Mouse (Mus musculus) kidney, postnatal 4 days (tissue): ENCODE measurements around the gene Cpm.

Source experiments
- DNase-seq, 2 experiments: peaks; one replicate each; pipeline ENCODE4 v3.0.0; 2021; ENCODE audit warnings: mixed read lengths in 2 of 2

The Cpm gene

GRCm38 (mm10) chr10:117650042-117650655 lies 20.8 kb downstream of the Cpm start:
- no peak for DNase-seq

- DNase-seq: no peak
These were observed 21.4 kb downstream of the Cpm start for GRCm38 (mm10) chr10:117650725-117651124.

- no peak for DNase-seq
These were observed 22.5 kb downstream of the Cpm start for GRCm38 (mm10) chr10:117651587-117652377.

- no peak for DNase-seq
These were observed 23.1 kb downstream of the Cpm start for GRCm38 (mm10) chr10:117652378-117652774.

- DNase-seq: no peak
These were observed 23.9 kb downstream of the Cpm start for GRCm38 (mm10) chr10:117652930-117653778.

- no peak for DNase-seq
These were observed 24.5 kb downstream of the Cpm start for GRCm38 (mm10) chr10:117653779-117654173.

GRCm38 (mm10) chr10:117654576-117655123 lies 25.4 kb downstream of the Cpm start:
- no peak for DNase-seq

GRCm38 (mm10) chr10:117655460-117655859 lies 26.2 kb downstream of the Cpm start:
- DNase-seq: no peak

- DNase-seq: no peak
These were observed 26.8 kb downstream of the Cpm start for GRCm38 (mm10) chr10:117655908-117656661.

- no peak for DNase-seq
These were observed 27.3 kb downstream of the Cpm start for GRCm38 (mm10) chr10:117656662-117656962.

- no peak for DNase-seq
These were observed 27.8 kb downstream of the Cpm start for GRCm38 (mm10) chr10:117656985-117657658.

- no peak for DNase-seq
These were observed 28.5 kb downstream of the Cpm start for GRCm38 (mm10) chr10:117657659-117658306.

GRCm38 (mm10) chr10:117658522-117659429 lies 29.5 kb downstream of the Cpm start:
- DNase-seq: no peak

- DNase-seq: no peak
These were observed 30.1 kb downstream of the Cpm start for GRCm38 (mm10) chr10:117659430-117659813.

GRCm38 (mm10) chr10:117659819-117660218 lies 30.5 kb downstream of the Cpm start:
- DNase-seq: no peak

GRCm38 (mm10) chr10:117662316-117663055 lies 33.2 kb downstream of the Cpm start:
- DNase-seq: peak; percentile 67 to 77

- peak; percentile 44 to 60 for DNase-seq
These were observed 34.0 kb downstream of the Cpm start for GRCm38 (mm10) chr10:117663056-117663864.

- peak; percentile 81 to 87 for DNase-seq
These were observed 34.5 kb downstream of the Cpm start for GRCm38 (mm10) chr10:117663865-117664200.
